Mouse (Mus musculus) lung, postnatal 25 days (tissue): Measurements from ENCODE around the gene Polr1a.
"Not testable (repeated sequence)": the region's sequence is repeated elsewhere in the genome, so short reads cannot be mapped to it uniquely, and the experiment has no call there.

Experiments used
- DNase-seq: peaks from one replicate; pipeline ENCODE4 v3.0.0; 2022; ENCODE audit warnings: low spot score

The Polr1a gene

GRCm38 (mm10) chr6:71908481-71909381 lies at the start of gene Polr1a, which contains the start of gene Ptcd3:
Gene Polr1a, plus strand, starts transcription at chr6:71909053.
Gene Ptcd3, minus strand, starts transcription at chr6:71908750.
- DNase-seq = peak; percentile 90

DNA sequence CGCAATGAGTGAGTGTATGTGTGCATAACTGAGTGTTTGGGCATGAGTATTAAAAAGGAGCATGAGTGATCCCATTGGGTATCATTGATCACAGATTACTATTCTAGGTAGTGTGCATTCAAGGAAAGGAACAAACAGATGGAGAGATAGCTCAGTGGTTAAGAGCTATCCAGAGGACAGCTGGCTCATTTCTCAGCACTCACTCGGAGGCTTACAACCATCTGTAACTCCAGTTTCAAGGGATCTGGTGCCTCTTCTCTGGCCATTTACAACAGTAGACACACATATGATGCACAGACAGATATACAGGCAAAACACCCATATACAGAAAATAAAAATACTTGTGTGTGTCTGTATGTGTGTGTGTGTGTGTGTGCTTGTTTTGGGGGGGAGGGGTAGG lies 41.1 kb upstream of the Polr1a start:
- no peak for DNase-seq

- peak; percentile 20 for DNase-seq
Measured at GRCm38 (mm10) chr6:71868809-71869208, 40.0 kb upstream of the Polr1a start.

DNA sequence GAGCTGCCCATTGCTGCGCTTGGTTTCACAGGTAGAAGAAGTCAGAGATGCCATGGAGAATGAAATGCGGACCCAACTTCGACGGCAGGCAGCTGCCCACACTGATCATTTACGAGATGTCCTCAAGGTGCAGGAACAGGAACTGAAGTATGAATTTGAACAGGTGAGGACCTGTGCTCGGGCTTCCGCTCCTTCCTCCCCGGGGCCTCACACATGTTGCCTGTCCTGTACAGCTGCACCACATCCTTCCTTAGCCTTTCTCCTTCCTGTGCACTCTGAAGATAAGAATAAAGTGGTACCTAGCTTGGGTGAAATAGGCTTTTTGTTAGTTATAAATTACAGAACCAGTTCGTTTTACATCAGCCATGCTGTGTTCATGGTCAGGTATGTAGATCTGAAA lies 37.5 kb upstream of the Polr1a start:
- peak; percentile 4 for DNase-seq

DNA sequence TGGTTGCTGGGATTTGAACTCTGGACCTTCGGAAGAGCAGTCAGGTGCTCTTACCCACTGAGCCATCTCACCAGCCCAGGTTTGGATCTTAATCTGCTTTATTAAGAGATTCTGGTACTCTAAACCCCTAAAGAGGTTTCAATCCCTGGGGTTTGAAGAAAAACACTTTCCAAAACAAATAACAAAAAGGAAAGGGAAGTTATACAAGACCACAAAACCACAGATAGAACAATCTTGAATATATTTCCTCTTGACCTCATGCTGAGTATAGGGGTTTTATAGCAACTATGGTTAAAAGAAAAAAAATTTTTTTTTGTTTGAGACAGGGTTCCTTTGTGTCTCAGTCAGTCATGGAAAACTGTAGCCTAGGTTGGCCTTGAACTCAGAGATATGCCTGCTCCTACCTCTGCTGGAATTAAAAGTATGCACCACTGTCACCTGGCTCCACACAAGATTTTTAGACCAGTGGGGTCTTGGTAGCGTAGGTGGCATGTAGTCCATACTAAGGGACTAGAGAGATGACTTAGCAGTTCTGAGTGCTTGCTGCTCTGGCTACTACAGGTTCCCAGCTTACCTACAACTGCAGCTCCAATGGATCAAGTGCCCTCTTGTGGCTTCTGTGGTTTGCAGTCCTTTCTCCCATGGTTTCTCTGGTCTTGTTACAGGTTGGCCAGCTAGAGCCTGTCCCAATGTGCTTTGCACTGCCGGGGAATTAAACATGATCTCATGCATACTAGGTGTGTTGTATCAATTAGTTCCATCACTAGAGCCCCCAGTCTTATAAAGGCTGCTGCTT lies 30.7 kb upstream of the Polr1a start:
- peak; percentile 5 for DNase-seq

DNA sequence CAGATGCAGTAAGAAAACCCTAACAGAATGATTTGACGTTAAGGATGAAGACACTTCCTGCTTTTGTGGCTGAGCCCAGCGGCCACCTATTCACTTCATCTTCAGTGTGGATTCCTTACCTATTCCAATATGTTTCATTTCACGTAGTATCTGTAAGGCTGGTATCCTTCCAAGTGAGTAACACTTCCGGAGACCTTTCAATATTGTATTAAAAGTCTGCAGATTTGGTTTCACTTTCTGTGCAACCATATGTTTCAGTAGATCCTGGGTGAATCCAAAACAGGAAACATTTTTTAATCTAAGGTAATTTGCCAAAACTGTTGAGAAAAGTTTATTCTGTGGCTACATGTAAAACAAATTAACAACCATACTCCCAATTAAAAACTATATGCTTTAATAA lies 15.6 kb upstream of the Polr1a start:
- DNase-seq = no peak

- no peak for DNase-seq
Measured at GRCm38 (mm10) chr6:71907702-71908235, 1.1 kb upstream of the Polr1a start.

DNA sequence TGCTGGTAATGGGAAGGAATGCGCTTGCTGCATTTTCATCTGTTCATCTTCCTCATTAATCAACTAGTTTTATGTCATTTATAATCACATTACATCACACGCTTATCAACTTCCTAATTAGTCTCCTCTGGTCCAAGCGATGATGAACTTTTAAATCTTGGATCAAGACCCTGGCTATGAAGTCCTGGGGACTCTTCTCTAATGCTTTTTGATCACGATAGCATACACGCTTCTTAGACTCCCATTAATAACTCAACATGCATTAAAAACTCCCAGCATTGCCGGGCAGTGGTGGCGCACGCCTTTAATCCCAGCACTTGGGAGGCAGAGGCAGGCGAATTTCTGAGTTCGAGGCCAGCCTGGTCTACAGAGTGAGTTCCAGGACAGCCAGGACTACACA lies 531 bp downstream of the Polr1a start:
- no peak for DNase-seq

- DNase-seq = no peak
Measured at GRCm38 (mm10) chr6:71909840-71910239, 987 bp downstream of the Polr1a start.

DNA sequence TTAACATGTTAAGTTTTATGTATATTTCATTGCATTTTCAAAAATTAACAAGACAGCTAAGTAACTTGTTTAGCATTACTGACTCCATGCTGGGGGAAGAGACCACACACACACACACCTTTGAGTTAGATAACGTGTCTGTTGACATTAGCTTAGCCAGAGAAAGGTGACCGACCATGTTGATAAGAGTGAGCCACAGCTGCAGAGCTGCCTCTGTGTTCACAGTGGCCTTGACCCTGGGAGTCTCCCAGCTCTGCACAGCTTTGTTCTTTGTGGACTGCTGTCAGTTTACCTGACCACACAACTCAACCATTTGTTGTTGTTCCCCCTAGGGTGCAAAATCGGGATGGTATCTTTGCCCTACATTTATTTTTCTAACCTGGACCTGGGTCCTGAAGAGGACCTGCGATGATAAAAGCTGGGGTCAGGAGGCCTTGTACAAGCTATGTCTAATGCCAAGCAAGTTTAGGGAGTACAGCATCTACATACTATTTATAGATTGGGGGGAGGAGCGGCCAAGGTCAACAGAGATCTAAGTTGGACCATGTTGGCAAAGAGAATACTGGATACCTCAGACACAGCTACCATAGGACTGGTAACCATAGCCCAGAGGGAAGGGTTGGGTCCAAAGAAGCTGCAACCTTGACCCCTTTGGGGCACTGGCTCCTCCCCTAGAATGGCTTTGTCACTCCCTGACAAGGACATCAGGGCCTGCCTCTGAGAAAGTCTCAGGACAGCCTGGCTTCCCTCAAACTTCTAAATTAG lies 3.0 kb downstream of the Polr1a start:
- no peak for DNase-seq

GRCm38 (mm10) chr6:71920752-71921151 lies 11.9 kb downstream of the Polr1a start:
- no peak for DNase-seq

DNA sequence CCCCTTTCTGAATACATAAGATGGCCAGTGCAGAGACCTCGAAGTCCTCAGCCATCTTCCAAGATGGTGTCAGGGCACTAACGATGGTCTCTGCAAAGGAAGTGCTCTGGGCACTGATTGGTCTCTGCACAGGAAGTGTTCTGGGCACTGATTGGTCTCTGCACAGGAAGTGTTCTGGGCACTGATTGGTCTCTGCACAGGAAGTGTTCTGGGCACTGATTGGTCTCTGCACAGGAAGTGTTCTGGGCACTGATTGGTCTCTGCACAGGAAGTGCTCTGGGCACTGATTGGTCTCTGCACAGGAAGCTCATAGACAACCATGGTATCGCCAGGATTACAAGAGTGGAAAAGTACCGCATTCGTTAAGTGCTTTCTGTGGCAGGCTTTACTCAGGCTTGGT lies 16.4 kb downstream of the Polr1a start:
- not testable (repeated sequence) for DNase-seq

DNA sequence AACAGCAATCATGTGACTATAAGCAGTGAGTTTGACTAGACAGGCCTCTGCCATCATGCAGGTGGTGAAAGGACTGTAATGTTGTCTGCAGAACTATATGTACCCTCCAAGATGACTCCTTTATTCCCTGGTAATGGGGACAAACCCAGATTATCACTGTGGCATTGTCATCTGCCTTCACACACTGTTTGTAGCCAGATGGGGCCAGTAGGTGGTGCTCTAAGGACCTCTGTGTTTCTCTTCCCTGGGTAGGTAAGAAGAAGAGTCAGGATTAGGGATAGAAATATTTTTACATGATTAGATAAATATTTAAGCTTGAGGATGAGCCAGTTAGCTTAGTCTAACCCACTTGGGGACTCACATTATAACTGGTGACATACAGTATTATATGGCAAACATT lies 19.1 kb downstream of the Polr1a start:
- peak; percentile 61 for DNase-seq

- peak; percentile 43 for DNase-seq
Measured at GRCm38 (mm10) chr6:71930053-71930452, 21.2 kb downstream of the Polr1a start.

DNA sequence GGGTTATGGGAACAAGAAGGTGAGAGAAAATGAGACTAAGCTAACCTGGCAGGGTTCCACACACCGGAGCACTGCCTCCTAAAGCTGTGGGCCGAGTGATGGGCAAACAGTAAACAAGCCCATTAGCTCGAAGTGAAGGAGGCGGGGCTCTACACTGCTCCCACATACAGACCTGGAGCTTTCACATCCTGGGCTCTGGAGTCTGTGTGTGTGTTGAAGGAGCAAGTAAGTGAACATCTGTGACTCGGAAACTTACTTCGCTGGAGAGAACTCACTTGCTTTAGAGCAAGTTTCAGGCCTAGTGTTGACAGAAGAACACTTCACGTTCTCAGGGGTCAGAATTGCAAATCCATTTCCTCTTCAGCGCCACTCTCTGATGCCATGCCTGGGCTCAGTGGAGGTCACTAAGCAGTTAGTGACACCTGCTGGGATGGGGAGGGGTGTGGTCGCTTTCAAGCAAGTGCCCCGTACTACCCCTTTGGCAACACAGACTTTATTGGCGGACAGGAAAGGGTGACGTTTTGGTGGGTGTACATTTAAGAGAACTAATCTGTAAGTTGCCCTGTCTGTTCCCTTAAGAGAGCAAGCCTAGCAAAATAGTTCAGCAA lies 22.1 kb downstream of the Polr1a start:
- DNase-seq = peak; percentile 13

DNA sequence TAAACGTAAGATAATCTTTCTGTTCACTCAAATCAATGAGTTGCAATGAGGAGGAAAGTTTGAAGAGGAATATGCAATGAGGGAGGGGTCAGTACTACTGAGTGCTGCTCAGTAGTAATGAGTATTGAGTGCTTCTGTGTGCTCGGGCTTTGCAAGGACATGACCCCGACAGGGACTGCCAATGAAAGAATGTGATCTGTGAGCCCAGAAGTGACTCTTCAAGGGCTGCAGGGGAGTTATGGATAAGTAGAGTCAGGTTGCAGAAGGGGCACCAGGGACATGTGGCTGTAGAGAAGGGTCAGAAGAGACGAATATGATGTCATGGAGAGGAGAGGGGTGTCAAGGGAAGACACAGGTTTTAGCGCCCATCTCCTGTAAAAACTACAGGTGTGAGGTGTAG lies 23.5 kb downstream of the Polr1a start:
- DNase-seq = no peak

DNA sequence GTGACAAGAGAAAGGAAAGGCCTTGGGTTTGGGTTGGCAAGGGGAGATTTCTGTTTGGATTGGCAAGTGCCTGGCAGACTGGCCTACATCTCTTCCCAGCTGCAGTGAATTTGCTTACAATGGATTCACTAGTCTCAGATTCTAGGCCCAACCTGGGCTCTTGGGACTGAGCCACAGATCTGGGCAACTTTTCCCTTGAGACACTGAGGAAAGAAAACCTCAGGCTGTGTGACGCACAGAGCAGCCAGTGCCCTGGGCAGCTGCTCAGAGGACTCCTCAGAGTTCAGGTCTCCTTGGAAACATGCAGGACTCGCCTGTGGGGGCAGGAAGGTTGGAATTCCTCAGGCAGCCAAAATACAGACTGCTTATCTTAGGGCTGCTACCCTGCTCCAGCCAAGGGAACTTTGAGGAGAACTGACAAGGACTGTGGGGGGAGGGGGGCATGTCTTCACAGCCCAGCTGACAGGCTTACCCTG lies 25.3 kb downstream of the Polr1a start:
- DNase-seq = peak; percentile 66

GRCm38 (mm10) chr6:71935737-71936136 lies 26.9 kb downstream of the Polr1a start:
- DNase-seq = no peak

DNA sequence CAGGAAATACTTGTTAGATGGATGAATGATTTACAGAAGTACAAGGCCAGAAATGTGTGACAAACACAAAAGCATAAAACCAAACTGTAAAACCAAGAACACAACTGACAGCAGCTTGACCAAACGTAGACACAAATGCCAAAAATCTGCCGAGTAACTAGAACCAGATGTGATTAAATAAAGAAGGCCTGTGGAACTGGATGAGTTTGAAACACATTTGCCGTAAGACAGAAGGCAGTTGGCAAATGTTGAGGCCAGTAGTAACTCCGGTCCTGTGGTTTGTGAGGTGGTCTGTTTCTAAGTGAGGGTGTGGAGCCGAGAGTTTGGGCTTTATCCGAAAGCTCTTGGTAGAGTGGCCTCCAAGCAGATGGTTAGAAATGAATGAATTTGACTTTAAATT lies 32.1 kb downstream of the Polr1a start:
- no peak for DNase-seq

GRCm38 (mm10) chr6:71945101-71945500 lies 36.2 kb downstream of the Polr1a start:
- DNase-seq = no peak

GRCm38 (mm10) chr6:71946121-71946520 lies 37.3 kb downstream of the Polr1a start:
- no peak for DNase-seq
